ENCODE assay signal across 8 mouse cellular contexts in genomic region chr9:78482386-78482785, GRCm38 (mm10). TPM values are rescaled to one million over a fixed set of nuclear protein-coding genes. Genes with fewer than 3 reads are reported as not detected.
DNase-seq lines count a peak whose midpoint lies in the region; ATAC-seq and TF ChIP-seq lines count a peak whose summit lies in the region.

No protein-coding gene starts in this region.

- 21% methylated on average over 3 of the region's 3 CpGs for WGBS in liver, postnatal 0 days (ENCODE audit: insufficient replicate concordance)

- H3K27ac ChIP-seq in testis, adult 2 months (ENCODE audit: control insufficient read depth, insufficient read depth, low read depth, low read length), result peak overlapping the region; percentile 69; the same call in 1 of the 2 replicates
- peak overlapping the region; percentile 94 for H3K27ac ChIP-seq in liver, postnatal 0 days (ENCODE audit: low read depth)

- DNase-seq in adrenal gland, adult 2 months, result peak; percentile 25
- DNase-seq in adrenal gland, postnatal 4 days (ENCODE audit: low spot score in 2 of 2), result no peak
- no peak for DNase-seq in testis, postnatal 10 days (ENCODE audit: low spot score)
- DNase-seq in liver, postnatal 0 days, result no peak
- DNase-seq in left cerebral cortex, adult 8-10 months (ENCODE audit: low spot score in 2 of 2), result no peak
- DNase-seq in kidney, adult 9 months, result no peak

- no peak for TF ChIP-seq CTCF in testis, adult 2 months (IDR thresholded peaks at IDR 0.05; ENCODE audit: control insufficient read depth, insufficient read depth, insufficient replicate concordance, low read depth, low read length)
- TF ChIP-seq CTCF in liver, postnatal 0 days (IDR thresholded peaks at IDR 0.05; ENCODE audit: low read depth), result no peak

- no peaks in the 10 kb centered on the region for H3K27me3 ChIP-seq in testis, adult 2 months (ENCODE audit: control insufficient read depth, insufficient read depth, low read length)
- no peaks in the 10 kb centered on the region for H3K27me3 ChIP-seq in liver, postnatal 0 days (ENCODE audit: insufficient read depth, low read length)

- H3K36me3 ChIP-seq in testis, adult 2 months (ENCODE audit: control insufficient read depth, insufficient read depth, low read length), result no peaks in the 10 kb centered on the region
- peaks cover 19% of the 10 kb centered on the region for H3K36me3 ChIP-seq in liver, postnatal 0 days (replicated peaks; ENCODE audit: insufficient read depth, low read length)

- no peak for TF ChIP-seq EP300 in liver, postnatal 0 days (IDR thresholded peaks at IDR 0.05; ENCODE audit: low read depth)

- peak overlapping the region; percentile 77 for H3K9ac ChIP-seq in liver, postnatal 0 days (replicated peaks)

- no peak for ATAC-seq in liver, postnatal 0 days
- no peak for ATAC-seq in inflammation-experienced regulatory T-cells, adult 6 months

- H3K4me1 ChIP-seq in testis, adult 2 months (ENCODE audit: control insufficient read depth, insufficient read depth, low read length), result peaks cover 7% of the 10 kb centered on the region
- peaks cover 10% of the 10 kb centered on the region for H3K4me1 ChIP-seq in liver, postnatal 0 days (ENCODE audit: insufficient read depth)

- no peak for TF ChIP-seq POLR2A in testis, adult 2 months (IDR thresholded peaks at IDR 0.05; ENCODE audit: control insufficient read depth, low read depth, low read length)

- H3K9me3 ChIP-seq in liver, postnatal 0 days (ENCODE audit: low read length), result no peaks in the 10 kb centered on the region

- peak overlapping the region; percentile 97 for H3K4me3 ChIP-seq in testis, adult 2 months (ENCODE audit: control insufficient read depth, low read depth, low read length)
- H3K4me3 ChIP-seq in liver, postnatal 0 days (ENCODE audit: low read depth, low read length), result peak overlapping the region; percentile 94

- peak overlapping the region; percentile 84 for H3K4me2 ChIP-seq in liver, postnatal 0 days (ENCODE audit: low read depth, low read length)

RNA-seq across cellular contexts. Expression of gene Eef1a1, which starts 6.6 kb away (rescaled TPM):
- total RNA-seq in adrenal gland, adult 2 months (2021), result 1,000 to 10,000 TPM; 6,873 to 9,883 TPM
- 813 and 861 TPM in 2 replicates for polyA plus RNA-seq in adrenal gland, adult 2 months (2012; rRNA removed)
- 1,000 to 10,000 TPM; 7,895 to 7,946 TPM for total RNA-seq in adrenal gland, postnatal 4 days (2021)
- 2,003 and 2,102 TPM in 2 replicates for polyA plus RNA-seq in testis, adult 2 months (2012; rRNA removed)
- polyA plus RNA-seq in liver, postnatal 0 days (2015; fragmentation: Nextera tagmentation; extraction: Ambion mirVana), result 1,946 and 1,972 TPM in 2 replicates
- polyA plus RNA-seq in inflammation-experienced regulatory T-cells, adult 6 months (2017; shearing (Covaris generic)), result over 10,000 TPM in 2 of 3 experiments, 1,000 to 10,000 TPM in 1; 7,660 to 11,983 (median 10,337) TPM
- total RNA-seq in left cerebral cortex, adult 8-10 months (2022), result 1,000 to 10,000 TPM; 2,343 to 2,844 (median 2,594) TPM

RNA-seq across cellular contexts. Expression of gene Gm17324, which starts 33.8 kb away (rescaled TPM):
- not detected for total RNA-seq in adrenal gland, adult 2 months (2021)
- 0.95 and 1.5 TPM in 2 replicates for polyA plus RNA-seq in adrenal gland, adult 2 months (2012; rRNA removed)
- total RNA-seq in adrenal gland, postnatal 4 days (2021), result under 1 TPM; 0.34 to 0.79 TPM
- polyA plus RNA-seq in testis, adult 2 months (2012; rRNA removed), result 3.4 and 3.7 TPM in 2 replicates
- 0.70 and 0.75 TPM in 2 replicates for polyA plus RNA-seq in liver, postnatal 0 days (2015; fragmentation: Nextera tagmentation; extraction: Ambion mirVana)
- polyA plus RNA-seq in inflammation-experienced regulatory T-cells, adult 6 months (2017; shearing (Covaris generic)), result under 1 TPM in 1 of 3 experiments, not detected in 2; 0.40 TPM
- under 1 TPM; 0.40 to 0.54 (median 0.47) TPM for total RNA-seq in left cerebral cortex, adult 8-10 months (2022)

RNA-seq across cellular contexts. Expression of gene Mto1, which starts 34.4 kb away (rescaled TPM):
- total RNA-seq in adrenal gland, adult 2 months (2021), result 10 to 100 TPM; 26.6 to 27.7 TPM
- polyA plus RNA-seq in adrenal gland, adult 2 months (2012; rRNA removed), result 57.4 and 76.5 TPM in 2 replicates
- 10 to 100 TPM; 25.4 to 27.7 TPM for total RNA-seq in adrenal gland, postnatal 4 days (2021)
- 11.5 and 12.3 TPM in 2 replicates for polyA plus RNA-seq in testis, adult 2 months (2012; rRNA removed)
- polyA plus RNA-seq in liver, postnatal 0 days (2015; fragmentation: Nextera tagmentation; extraction: Ambion mirVana), result 10.9 and 11.5 TPM in 2 replicates
- 10 to 100 TPM; 12.8 to 19.9 (median 16.0) TPM for polyA plus RNA-seq in inflammation-experienced regulatory T-cells, adult 6 months (2017; shearing (Covaris generic))
- total RNA-seq in left cerebral cortex, adult 8-10 months (2022), result 10 to 100 TPM; 22.9 to 29.3 (median 26.9) TPM

RNA-seq across cellular contexts. Expression of gene Cgas, which starts 39.3 kb away (rescaled TPM):
- under 1 TPM; 0.52 to 0.73 TPM for total RNA-seq in adrenal gland, adult 2 months (2021)
- polyA plus RNA-seq in adrenal gland, adult 2 months (2012; rRNA removed), result 0.49 and 0.67 TPM in 2 replicates
- 1 to 10 TPM; 1.6 to 1.7 TPM for total RNA-seq in adrenal gland, postnatal 4 days (2021)
- 0.09 and 0.10 TPM in 2 replicates for polyA plus RNA-seq in testis, adult 2 months (2012; rRNA removed)
- 0.85 and 0.92 TPM in 2 replicates for polyA plus RNA-seq in liver, postnatal 0 days (2015; fragmentation: Nextera tagmentation; extraction: Ambion mirVana)
- 1 to 10 TPM; 2.4 to 4.1 (median 2.5) TPM for polyA plus RNA-seq in inflammation-experienced regulatory T-cells, adult 6 months (2017; shearing (Covaris generic))
- total RNA-seq in left cerebral cortex, adult 8-10 months (2022), result 1 to 10 TPM in 1 of 4 experiments, under 1 TPM in 3; 0.52 to 1.1 (median 0.65) TPM
